Mouse (Mus musculus): ENCODE data around the gene Pate4. TPM values are rescaled to one million over a fixed set of nuclear protein-coding genes. Genes with fewer than 3 reads are reported as not detected.

Gene Pate4
- total and polyA plus RNA-seq, 3 experiments: not detected

- no peak overlapping the region for H3K4me3 ChIP-seq (ENCODE audit: low read depth, low read length)
- H3K27me3 ChIP-seq (ENCODE audit: insufficient read depth, low read length): no peaks in the 10 kb centered on the region
- ATAC-seq (ENCODE audit: extremely low read depth, insufficient number of reproducible peaks, low FRiP score, poor library complexity, severe bottlenecking) (no peak), DNase-seq (ENCODE audit: low spot score) (no peak)
- H3K4me1 ChIP-seq (ENCODE audit: insufficient read depth, low read depth, low read length): peaks cover 34% of the 10 kb centered on the region
- H3K9me3 ChIP-seq (replicated peaks): no peaks in the 10 kb centered on the region
- H3K36me3 ChIP-seq (replicated peaks): peaks cover 61% of the 10 kb centered on the region
- TF ChIP-seq GATA2 (IDR thresholded peaks at IDR 0.05; ENCODE audit: borderline replicate concordance, low read depth, low read length) (no peak), CTCF (IDR thresholded peaks at IDR 0.05; ENCODE audit: low read depth, low read length) (no peak), TAL1 (conservative IDR thresholded peaks at IDR 0.05; ENCODE audit: low read depth, low read length) (no peak), GATA1 (IDR thresholded peaks at IDR 0.05; ENCODE audit: borderline replicate concordance, low read length) (no peak), POLR2AphosphoS5 (IDR thresholded peaks at IDR 0.05; ENCODE audit: insufficient replicate concordance, low read depth, low read length) (no peak)
These were observed 47.1 kb downstream of the Pate4 start for GRCm38 (mm10) chr9:35564536-35565240.

- no peak for TF ChIP-seq GATA2 (IDR thresholded peaks at IDR 0.05; ENCODE audit: borderline replicate concordance, low read depth, low read length)
- no peak for TF ChIP-seq POLR2AphosphoS5 (IDR thresholded peaks at IDR 0.05; ENCODE audit: insufficient replicate concordance, low read depth, low read length)
- TF ChIP-seq GATA1 (IDR thresholded peaks at IDR 0.05; ENCODE audit: borderline replicate concordance, low read length): no peak
- no peak for TF ChIP-seq TAL1 (conservative IDR thresholded peaks at IDR 0.05; ENCODE audit: low read depth, low read length)
- TF ChIP-seq CTCF (IDR thresholded peaks at IDR 0.05; ENCODE audit: low read depth, low read length): no peak
- H3K36me3 ChIP-seq (replicated peaks): peaks cover 43% of the 10 kb centered on the region
- H3K27me3 ChIP-seq (ENCODE audit: insufficient read depth, low read length): peaks cover 13% of the 10 kb centered on the region
- H3K9me3 ChIP-seq (replicated peaks): no peaks in the 10 kb centered on the region
- H3K4me3 ChIP-seq (ENCODE audit: low read depth, low read length): no peak overlapping the region
- ATAC-seq (ENCODE audit: extremely low read depth, insufficient number of reproducible peaks, low FRiP score, poor library complexity, severe bottlenecking) (no peak), DNase-seq (ENCODE audit: low spot score) (no peak)
- peaks cover 34% of the 10 kb centered on the region for H3K4me1 ChIP-seq (ENCODE audit: insufficient read depth, low read depth, low read length)
These were observed 50.2 kb downstream of the Pate4 start for GRCm38 (mm10) chr9:35561583-35561982.

- Histone ChIP-seq H3K36me3 (replicated peaks) (peaks cover 38% of the 10 kb centered on the region), H3K4me1 (ENCODE audit: insufficient read depth, low read depth, low read length) (peaks cover 31% of the 10 kb centered on the region), H3K4me3 (ENCODE audit: low read depth, low read length) (no peak overlapping the region), H3K9me3 (replicated peaks) (no peaks in the 10 kb centered on the region), H3K27me3 (ENCODE audit: insufficient read depth, low read length) (peaks cover 15% of the 10 kb centered on the region)
- TF ChIP-seq GATA2 (IDR thresholded peaks at IDR 0.05; ENCODE audit: borderline replicate concordance, low read depth, low read length): no peak
- TF ChIP-seq CTCF (IDR thresholded peaks at IDR 0.05; ENCODE audit: low read depth, low read length): no peak
- TF ChIP-seq POLR2AphosphoS5 (IDR thresholded peaks at IDR 0.05; ENCODE audit: insufficient replicate concordance, low read depth, low read length): no peak
- no peak for TF ChIP-seq GATA1 (IDR thresholded peaks at IDR 0.05; ENCODE audit: borderline replicate concordance, low read length)
- no peak for TF ChIP-seq TAL1 (conservative IDR thresholded peaks at IDR 0.05; ENCODE audit: low read depth, low read length)
- no peak for DNase-seq (ENCODE audit: low spot score)
- no peak for ATAC-seq (ENCODE audit: extremely low read depth, insufficient number of reproducible peaks, low FRiP score, poor library complexity, severe bottlenecking)
These were observed 50.7 kb downstream of the Pate4 start for GRCm38 (mm10) chr9:35561076-35561475.

- Histone ChIP-seq H3K4me3 (ENCODE audit: low read depth, low read length) (peak overlapping the region; percentile 73), H3K36me3 (replicated peaks) (peaks cover 21% of the 10 kb centered on the region), H3K4me1 (ENCODE audit: insufficient read depth, low read depth, low read length) (peaks cover 25% of the 10 kb centered on the region), H3K27me3 (ENCODE audit: insufficient read depth, low read length) (peaks cover 22% of the 10 kb centered on the region), H3K9me3 (replicated peaks) (no peaks in the 10 kb centered on the region)
- TF ChIP-seq GATA1 (IDR thresholded peaks at IDR 0.05; ENCODE audit: borderline replicate concordance, low read length) (no peak), GATA2 (IDR thresholded peaks at IDR 0.05; ENCODE audit: borderline replicate concordance, low read depth, low read length) (no peak), POLR2AphosphoS5 (IDR thresholded peaks at IDR 0.05; ENCODE audit: insufficient replicate concordance, low read depth, low read length) (no peak), CTCF (IDR thresholded peaks at IDR 0.05; ENCODE audit: low read depth, low read length) (no peak), TAL1 (conservative IDR thresholded peaks at IDR 0.05; ENCODE audit: low read depth, low read length) (no peak)
- peak; percentile 80 for DNase-seq (ENCODE audit: low spot score)
- ATAC-seq (ENCODE audit: extremely low read depth, insufficient number of reproducible peaks, low FRiP score, poor library complexity, severe bottlenecking): peak; percentile 93
These were observed 52.5 kb downstream of the Pate4 start for GRCm38 (mm10) chr9:35559009-35559890.

- ATAC-seq (ENCODE audit: extremely low read depth, insufficient number of reproducible peaks, low FRiP score, poor library complexity, severe bottlenecking) (no peak), DNase-seq (ENCODE audit: low spot score) (no peak)
- no peak for TF ChIP-seq TAL1 (conservative IDR thresholded peaks at IDR 0.05; ENCODE audit: low read depth, low read length)
- TF ChIP-seq POLR2AphosphoS5 (IDR thresholded peaks at IDR 0.05; ENCODE audit: insufficient replicate concordance, low read depth, low read length): no peak
- TF ChIP-seq GATA1 (IDR thresholded peaks at IDR 0.05; ENCODE audit: borderline replicate concordance, low read length): no peak
- no peak for TF ChIP-seq CTCF (IDR thresholded peaks at IDR 0.05; ENCODE audit: low read depth, low read length)
- no peak for TF ChIP-seq GATA2 (IDR thresholded peaks at IDR 0.05; ENCODE audit: borderline replicate concordance, low read depth, low read length)
- Histone ChIP-seq H3K36me3 (replicated peaks) (peaks cover 17% of the 10 kb centered on the region), H3K4me3 (ENCODE audit: low read depth, low read length) (peak within 1 kb of the TSS; percentile 73), H3K4me1 (ENCODE audit: insufficient read depth, low read depth, low read length) (peaks cover 25% of the 10 kb centered on the region), H3K9me3 (replicated peaks) (no peaks in the 10 kb centered on the region), H3K27me3 (ENCODE audit: insufficient read depth, low read length) (peaks cover 29% of the 10 kb centered on the region)
These were observed 53.3 kb downstream of the Pate4 start, which contains the start of the genes Ddx25 and Pus3 for GRCm38 (mm10) chr9:35558257-35559008. Ddx25 (minus strand) TSS chr9:35558528. Pus3 (plus strand) TSS chr9:35558595.

Other genes starting within 250 kb of the Pate4 start
- gene Cdon, start 190.8 kb downstream of the Pate4 start, total RNA-seq (2014; fragmentation: Nextera tagmentation): 0.19 TPM in 1 of 2 replicates, not detected in the other
- gene Cdon, start 190.8 kb downstream of the Pate4 start, total RNA-seq (2017): 0.52 and 0.93 TPM in 2 replicates
- gene Cdon, start 190.8 kb downstream of the Pate4 start, polyA plus RNA-seq (2012): 0.01 and 0.03 TPM in 2 replicates
- not detected in 2 replicates for gene Gm1113, start 93.7 kb downstream of the Pate4 start, total RNA-seq (2014; fragmentation: Nextera tagmentation)
- gene Gm1113, start 93.7 kb downstream of the Pate4 start, total RNA-seq (2017): not detected in 2 replicates
- not detected in 2 replicates for gene Gm1113, start 93.7 kb downstream of the Pate4 start, polyA plus RNA-seq (2012)
- not detected in 2 replicates for gene Ddx25, start 53.4 kb downstream of the Pate4 start, total RNA-seq (2014; fragmentation: Nextera tagmentation)
- gene Ddx25, start 53.4 kb downstream of the Pate4 start, total RNA-seq (2017): 0.27 and 0.35 TPM in 2 replicates
- 0.01 TPM in 1 of 2 replicates, not detected in the other for gene Ddx25, start 53.4 kb downstream of the Pate4 start, polyA plus RNA-seq (2012)
- gene Pus3, start 53.3 kb downstream of the Pate4 start, total RNA-seq (2014; fragmentation: Nextera tagmentation): 57.3 and 59.2 TPM in 2 replicates
- gene Pus3, start 53.3 kb downstream of the Pate4 start, total RNA-seq (2017): 45.4 and 52.1 TPM in 2 replicates
- 0.95 and 1.6 TPM in 2 replicates for gene Pus3, start 53.3 kb downstream of the Pate4 start, polyA plus RNA-seq (2012)
- 0.75 and 1.4 TPM in 2 replicates for gene Pate2, start 41.7 kb downstream of the Pate4 start, total RNA-seq (2014; fragmentation: Nextera tagmentation)
- gene Pate2, start 41.7 kb downstream of the Pate4 start, total RNA-seq (2017): 0.44 and 0.46 TPM in 2 replicates
- gene Pate2, start 41.7 kb downstream of the Pate4 start, polyA plus RNA-seq (2012): 0.21 and 0.51 TPM in 2 replicates
- 17.2 and 27.7 TPM in 2 replicates for gene Hyls1, start 41.5 kb downstream of the Pate4 start, total RNA-seq (2014; fragmentation: Nextera tagmentation)
- 18.6 and 18.9 TPM in 2 replicates for gene Hyls1, start 41.5 kb downstream of the Pate4 start, total RNA-seq (2017)
- gene Hyls1, start 41.5 kb downstream of the Pate4 start, polyA plus RNA-seq (2012): 2.5 and 2.7 TPM in 2 replicates
- not detected in 2 replicates for gene Pate3, start 36.3 kb upstream of the Pate4 start, total RNA-seq (2014; fragmentation: Nextera tagmentation)
- gene Pate3, start 36.3 kb upstream of the Pate4 start, total RNA-seq (2017): 0.17 TPM in 1 of 2 replicates, not detected in the other
- gene Pate3, start 36.3 kb upstream of the Pate4 start, polyA plus RNA-seq (2012): not detected in 2 replicates
- gene Pate1, start 75.4 kb upstream of the Pate4 start, total RNA-seq (2014; fragmentation: Nextera tagmentation): not detected in 2 replicates
- 0.05 and 0.12 TPM in 2 replicates for gene Pate1, start 75.4 kb upstream of the Pate4 start, total RNA-seq (2017)
- not detected in 2 replicates for gene Pate1, start 75.4 kb upstream of the Pate4 start, polyA plus RNA-seq (2012)
- gene Gm17677, start 129.1 kb upstream of the Pate4 start, total RNA-seq (2014; fragmentation: Nextera tagmentation): not detected in 2 replicates
- not detected in 2 replicates for gene Gm17677, start 129.1 kb upstream of the Pate4 start, total RNA-seq (2017)
- gene Gm17677, start 129.1 kb upstream of the Pate4 start, polyA plus RNA-seq (2012): not detected in 2 replicates
- not detected in 2 replicates for gene Gm17727, start 166.2 kb upstream of the Pate4 start, total RNA-seq (2014; fragmentation: Nextera tagmentation)
- not detected in 2 replicates for gene Gm17727, start 166.2 kb upstream of the Pate4 start, total RNA-seq (2017)
- not detected in 2 replicates for gene Gm17727, start 166.2 kb upstream of the Pate4 start, polyA plus RNA-seq (2012)
- gene Gm27235, start 178.2 kb upstream of the Pate4 start, total RNA-seq (2014; fragmentation: Nextera tagmentation): not detected in 2 replicates
- gene Gm27235, start 178.2 kb upstream of the Pate4 start, total RNA-seq (2017): not detected in 2 replicates
- gene Gm27235, start 178.2 kb upstream of the Pate4 start, polyA plus RNA-seq (2012): not detected in 2 replicates
- gene D730048I06Rik, start 178.2 kb upstream of the Pate4 start, total RNA-seq (2014; fragmentation: Nextera tagmentation): not detected in 2 replicates
- not detected in 2 replicates for gene D730048I06Rik, start 178.2 kb upstream of the Pate4 start, total RNA-seq (2017)
- gene D730048I06Rik, start 178.2 kb upstream of the Pate4 start, polyA plus RNA-seq (2012): not detected in 2 replicates
- gene 9230110F15Rik, start 232.2 kb upstream of the Pate4 start, total RNA-seq (2014; fragmentation: Nextera tagmentation): not detected in 2 replicates
- 0.33 TPM in 1 of 2 replicates, not detected in the other for gene 9230110F15Rik, start 232.2 kb upstream of the Pate4 start, total RNA-seq (2017)
- gene 9230110F15Rik, start 232.2 kb upstream of the Pate4 start, polyA plus RNA-seq (2012): not detected in 2 replicates